Mouse (Mus musculus) lung, postnatal 0 days (tissue): Measurements from ENCODE around the gene P3h1.

Source experiments
- CTCF ChIP-seq: IDR thresholded peaks from 2 replicates; pipeline ENCODE4 v1.5.1; 2016; ENCODE audit warnings: antibody characterized with exemption, mild to moderate bottlenecking
- EP300 ChIP-seq: IDR thresholded peaks from 2 replicates; pipeline ENCODE4 v1.6.1; 2016; ENCODE audit warnings: antibody characterized with exemption, mild to moderate bottlenecking, control low read depth

GRCm38 (mm10) chr4:119190618-119191017 lies 42.1 kb upstream of the P3h1 start:
- no peak for TF ChIP-seq CTCF
- no peak for TF ChIP-seq EP300
